Mouse (Mus musculus) embryonic fibroblast, embryonic 13.5 days (primary cell): Measurements from ENCODE around the gene Chrd. TPM values are rescaled to one million over a fixed set of nuclear protein-coding genes. Genes with fewer than 3 reads are reported as not detected.
A peak's percentile ranks its signal among the peaks of the same experiment; 100 is the strongest.

Experiments
- H3K27ac ChIP-seq: 2 replicates; pipeline ENCODE4 v1.5.1; 2012; ENCODE audit warnings: low read length, control low read depth, inconsistent platforms; ENCODE audit not compliant: insufficient read depth
- H3K4me1 ChIP-seq: 2 replicates; pipeline ENCODE4 v1.6.1; 2011; ENCODE audit warnings: low read length; ENCODE audit not compliant: control insufficient read depth, insufficient read depth
- H3K4me3 ChIP-seq: 2 replicates; pipeline ENCODE4 v1.5.1; 2011; ENCODE audit warnings: mild to moderate bottlenecking, control low read depth, low read length; ENCODE audit not compliant: insufficient read depth
- CTCF ChIP-seq: IDR thresholded peaks from 2 replicates; pipeline ENCODE4 v1.5.1; 2011; ENCODE audit warnings: mild to moderate bottlenecking, control low read depth, low read length, moderate library complexity, borderline replicate concordance; ENCODE audit not compliant: insufficient read depth
- POLR2A ChIP-seq: IDR thresholded peaks from 2 replicates; pipeline ENCODE4 v1.6.1; 2011; ENCODE audit warnings: low read depth, mild to moderate bottlenecking, control low read depth, low read length, moderate library complexity
- polyA plus RNA-seq: library from polyadenylated mRNA; stranded (reverse); fragments of >200 nt; gene quantifications from 2 replicates; pipeline ENCODE4 v1.2.4, GENCODE M21; 2011; ENCODE audit warnings: low read depth; ENCODE audit not compliant: missing spikeins, insufficient read length

Gene Chrd
- polyA plus RNA-seq, 1 experiment, result 7.3 TPM

DNA sequence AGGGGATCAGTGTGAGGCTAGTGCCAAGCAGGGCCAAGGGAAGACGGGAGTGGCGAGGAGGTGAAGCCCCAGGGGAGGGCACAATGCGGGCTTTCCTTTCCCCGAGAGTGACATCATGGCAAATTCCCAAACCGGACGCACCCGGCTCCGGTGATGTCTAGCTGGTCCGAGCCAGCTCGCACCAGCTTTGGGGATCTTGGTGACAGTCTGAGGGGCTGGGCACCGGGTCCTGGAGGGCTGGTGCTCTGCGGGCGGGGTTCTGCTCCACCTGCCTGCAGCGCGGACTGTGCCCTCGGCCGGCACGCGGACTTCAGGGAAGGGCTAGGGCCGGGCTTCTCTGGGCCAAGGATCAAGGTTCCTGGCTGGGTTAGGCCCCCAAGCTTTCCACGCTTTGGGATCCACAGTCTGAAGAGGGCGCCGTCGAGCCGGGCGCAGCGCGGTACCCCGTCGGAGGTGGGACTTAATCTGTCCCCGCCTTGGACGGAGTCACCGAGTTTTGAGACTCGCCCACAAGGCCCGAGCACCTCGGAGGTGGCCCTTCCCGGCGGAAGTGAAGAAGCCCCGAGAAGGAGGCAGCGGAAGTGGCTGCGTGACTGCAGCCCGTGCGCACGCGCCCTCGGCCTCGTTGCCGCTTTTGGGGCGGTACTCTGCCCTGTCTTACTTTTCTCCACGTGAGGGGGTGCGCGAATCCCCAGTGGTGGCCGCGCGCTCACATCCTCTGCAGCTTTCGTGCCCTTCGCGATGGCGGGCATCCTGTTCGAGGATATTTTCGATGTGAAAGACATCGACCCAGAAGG lies 15.5 kb upstream of the Chrd start, which contains the start of the genes Polr2h and Clcn2:
Gene Polr2h, plus strand, starts transcription at position 485 of the 797 bp plus-strand sequence.
Gene Clcn2, minus strand, starts transcription at position 566 of the 797 bp plus-strand sequence.
- peak within 1 kb of the TSS; percentile 90 for H3K27ac ChIP-seq
- H3K4me1 ChIP-seq, result peaks cover 3% of the 10 kb centered on the region; the same call in 1 of the 2 replicates
- TF ChIP-seq CTCF, result peak; percentile 53
- peak; percentile 79 for TF ChIP-seq POLR2A
- peak within 1 kb of the TSS; percentile 97 for H3K4me3 ChIP-seq

DNA sequence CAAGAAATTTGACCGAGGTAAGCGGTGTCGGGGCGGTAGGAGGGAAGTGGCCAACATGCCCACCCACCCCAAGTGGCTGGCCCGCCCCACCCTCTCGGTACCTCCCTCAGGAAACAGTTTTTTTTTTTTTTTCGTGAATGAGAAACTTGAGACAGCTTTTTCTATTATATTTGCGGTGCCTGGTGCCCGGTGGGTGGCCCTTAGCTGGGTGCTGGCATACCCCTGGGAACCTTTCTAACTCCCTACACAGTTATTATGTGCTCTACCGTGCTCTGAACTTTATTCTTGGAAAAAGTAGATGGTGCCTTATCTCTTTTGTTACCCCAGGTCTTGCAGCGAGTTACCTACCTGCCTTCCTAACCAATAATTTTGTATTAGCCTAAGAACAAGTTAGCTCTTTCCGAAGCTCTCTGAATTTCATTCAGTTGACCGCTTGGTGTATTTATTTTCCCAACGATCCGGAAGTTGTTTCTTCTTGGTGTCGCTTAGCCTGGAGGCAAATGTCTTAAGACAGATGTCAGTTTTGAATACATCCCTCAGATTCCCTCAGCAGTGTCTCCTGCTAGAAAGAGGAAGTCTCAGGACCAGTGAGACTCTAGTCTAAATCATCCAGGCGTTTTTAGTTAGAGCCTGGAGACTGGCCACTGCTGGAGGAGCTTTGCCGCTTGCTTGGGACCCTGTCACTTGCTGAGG lies 14.8 kb upstream of the Chrd start:
- TF ChIP-seq POLR2A, result no peak
- TF ChIP-seq CTCF, result no peak
- Histone ChIP-seq H3K27ac (peak overlapping the region; percentile 90), H3K4me1 (peaks cover 3% of the 10 kb centered on the region; the same call in 1 of the 2 replicates), H3K4me3 (peak overlapping the region; percentile 97)

DNA sequence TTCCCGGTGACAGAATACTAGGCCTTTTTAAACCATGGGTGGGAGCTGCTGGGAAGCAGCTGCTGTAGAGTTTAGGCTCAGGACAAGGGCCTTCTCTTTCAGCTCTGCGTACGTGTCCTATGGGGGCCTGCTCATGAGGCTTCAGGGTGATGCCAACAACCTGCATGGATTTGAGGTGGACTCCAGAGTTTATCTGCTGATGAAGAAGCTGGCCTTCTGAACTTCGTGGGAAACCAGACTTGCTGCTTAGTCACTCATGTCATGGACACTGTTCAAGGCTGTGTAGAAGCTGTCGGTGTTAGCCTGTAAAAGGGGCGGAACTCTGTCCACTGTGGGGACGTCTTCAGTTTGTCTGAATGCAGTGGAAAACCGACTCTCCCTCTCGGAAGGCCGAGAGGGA lies 11.1 kb upstream of the Chrd start:
- Histone ChIP-seq H3K27ac (no peak overlapping the region), H3K4me1 (peaks cover 4% of the 10 kb centered on the region), H3K4me3 (no peak overlapping the region)
- TF ChIP-seq POLR2A, result no peak
- no peak for TF ChIP-seq CTCF

DNA sequence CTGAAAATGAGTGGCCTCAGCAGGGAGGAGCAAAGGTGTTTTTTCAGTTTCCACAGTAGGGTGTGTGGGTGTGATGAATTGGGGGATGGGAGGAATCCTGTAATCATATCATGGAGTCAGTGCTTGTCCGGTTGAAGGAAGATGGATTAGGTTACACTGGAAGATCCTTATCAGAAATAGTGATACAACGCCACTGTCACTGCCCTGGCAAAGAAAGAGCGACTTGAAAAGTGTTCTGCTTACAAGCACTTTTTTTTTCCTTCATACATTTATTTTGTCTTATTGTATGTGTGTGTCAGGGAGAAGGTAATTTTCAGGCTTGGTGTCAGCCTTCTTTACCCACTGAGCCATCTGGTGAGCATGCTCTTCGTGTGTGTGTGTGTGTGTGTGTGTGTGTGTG lies 10.2 kb upstream of the Chrd start:
- H3K27ac ChIP-seq, result no peak overlapping the region
- TF ChIP-seq CTCF (no peak), POLR2A (no peak)
- peaks cover 4% of the 10 kb centered on the region for H3K4me1 ChIP-seq
- H3K4me3 ChIP-seq, result no peak overlapping the region

DNA sequence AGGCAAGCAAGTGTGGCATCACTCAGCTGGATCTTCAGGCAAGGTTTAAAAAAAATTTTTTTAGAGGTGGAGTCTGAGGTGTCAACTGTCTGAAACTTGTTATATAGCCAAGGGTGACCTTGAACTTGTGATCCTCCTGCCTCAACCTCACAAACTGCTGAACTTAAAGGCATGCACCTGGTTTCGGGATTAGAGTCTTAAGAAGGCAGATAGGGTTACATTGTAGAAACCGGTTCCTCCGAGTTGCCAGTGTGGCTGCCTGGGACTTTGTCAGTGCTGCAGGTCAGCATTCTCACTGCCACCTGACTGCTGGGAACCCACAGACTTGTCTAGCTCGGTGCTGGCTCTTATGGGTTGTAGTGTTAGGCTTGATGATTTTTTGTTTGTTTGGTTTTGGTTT lies 9.7 kb upstream of the Chrd start:
- TF ChIP-seq POLR2A (no peak), CTCF (no peak)
- no peak overlapping the region for H3K4me3 ChIP-seq
- peaks cover 4% of the 10 kb centered on the region for H3K4me1 ChIP-seq
- no peak overlapping the region for H3K27ac ChIP-seq

DNA sequence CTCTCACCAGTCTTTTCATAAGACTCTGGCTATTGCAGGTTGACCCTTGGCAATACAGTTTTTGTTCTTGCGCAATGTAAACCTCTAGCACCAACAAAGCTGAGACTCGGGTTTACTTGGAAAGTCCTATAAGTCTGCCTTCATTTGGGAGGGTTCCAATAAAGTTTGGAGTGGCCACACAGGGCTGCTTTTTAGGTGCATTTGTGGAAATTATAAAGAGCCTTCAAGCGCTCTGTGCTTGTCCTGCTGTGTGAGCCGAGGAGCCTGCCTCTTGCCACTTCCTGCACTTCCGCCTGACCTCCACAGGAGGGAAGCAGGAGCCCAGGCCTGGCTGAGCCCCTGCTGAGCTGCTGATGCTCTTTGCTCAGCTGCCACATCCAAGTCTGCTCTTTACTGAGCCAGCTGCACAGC lies 8.6 kb upstream of the Chrd start:
- TF ChIP-seq CTCF (peak; percentile 88), POLR2A (no peak)
- H3K27ac ChIP-seq, result no peak overlapping the region
- no peak overlapping the region for H3K4me3 ChIP-seq
- peaks cover 4% of the 10 kb centered on the region for H3K4me1 ChIP-seq

DNA sequence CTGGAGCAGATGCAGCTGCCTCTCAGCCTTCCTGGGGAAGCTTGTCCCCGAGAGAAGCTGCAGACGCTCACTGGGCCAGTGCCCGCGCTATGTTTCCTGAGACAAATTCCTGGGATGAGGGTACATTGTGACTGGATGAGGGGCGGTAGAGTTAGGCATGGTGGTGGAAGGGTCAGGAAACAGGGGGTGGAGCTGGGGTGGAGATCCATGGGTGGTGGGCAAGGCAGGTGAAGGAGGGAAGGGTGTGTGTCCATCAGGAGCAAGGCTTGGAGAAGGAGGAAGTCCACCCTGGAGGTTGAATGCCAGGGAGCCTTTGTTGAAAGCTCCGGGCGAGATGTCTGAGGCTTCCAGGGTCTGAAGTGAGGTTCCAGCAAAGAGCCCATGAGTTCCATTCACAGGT lies 7.6 kb upstream of the Chrd start:
- peaks cover 4% of the 10 kb centered on the region for H3K4me1 ChIP-seq
- H3K4me3 ChIP-seq, result no peak overlapping the region
- TF ChIP-seq CTCF (no peak), POLR2A (no peak)
- H3K27ac ChIP-seq, result no peak overlapping the region

DNA sequence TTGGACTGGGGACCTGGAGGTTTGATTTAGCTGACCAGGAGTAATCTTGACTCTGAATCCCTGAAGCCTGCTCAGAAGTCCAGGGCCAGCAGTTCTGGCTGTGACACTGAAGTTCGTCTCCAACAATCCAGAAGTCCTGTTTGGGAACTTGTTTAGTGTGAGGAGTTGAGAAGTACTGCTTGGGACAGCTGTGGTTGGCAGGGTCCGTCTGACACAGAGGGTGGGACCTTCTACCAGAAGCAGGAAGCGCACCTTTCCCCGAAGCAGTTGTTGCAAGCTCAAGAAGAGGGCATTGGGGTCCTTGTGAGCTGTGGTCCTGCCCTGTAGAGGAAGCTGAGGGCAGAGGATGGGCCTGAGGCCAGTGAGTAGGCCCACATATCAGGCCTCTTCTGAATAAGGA lies 7.2 kb upstream of the Chrd start:
- no peak overlapping the region for H3K4me3 ChIP-seq
- peaks cover 4% of the 10 kb centered on the region for H3K4me1 ChIP-seq
- TF ChIP-seq POLR2A (no peak), CTCF (no peak)
- H3K27ac ChIP-seq, result peak overlapping the region; percentile 29; the same call in 1 of the 2 replicates

DNA sequence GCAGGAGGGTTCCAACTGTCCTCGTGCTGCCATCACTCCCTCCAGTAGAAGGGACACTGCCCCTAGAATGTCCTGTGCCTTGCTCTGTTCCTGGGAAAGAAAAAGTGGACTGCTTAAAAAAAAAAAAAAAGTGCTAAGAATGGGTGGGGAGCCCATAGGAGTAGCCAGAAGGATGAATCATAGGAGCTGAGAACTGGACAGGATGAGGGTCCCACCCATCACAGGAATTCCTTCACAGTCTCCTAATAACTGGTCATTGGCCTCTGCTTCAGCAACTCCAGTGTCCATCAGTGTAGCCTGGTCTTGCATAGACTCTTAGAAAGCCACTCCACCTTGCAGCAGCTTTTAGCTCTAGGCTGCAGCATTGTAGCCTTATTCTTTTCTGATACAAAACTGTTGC lies 6.5 kb upstream of the Chrd start:
- Histone ChIP-seq H3K4me1 (peaks cover 4% of the 10 kb centered on the region), H3K27ac (peak overlapping the region; percentile 51; the same call in 1 of the 2 replicates), H3K4me3 (no peak overlapping the region)
- TF ChIP-seq POLR2A (no peak), CTCF (no peak)

DNA sequence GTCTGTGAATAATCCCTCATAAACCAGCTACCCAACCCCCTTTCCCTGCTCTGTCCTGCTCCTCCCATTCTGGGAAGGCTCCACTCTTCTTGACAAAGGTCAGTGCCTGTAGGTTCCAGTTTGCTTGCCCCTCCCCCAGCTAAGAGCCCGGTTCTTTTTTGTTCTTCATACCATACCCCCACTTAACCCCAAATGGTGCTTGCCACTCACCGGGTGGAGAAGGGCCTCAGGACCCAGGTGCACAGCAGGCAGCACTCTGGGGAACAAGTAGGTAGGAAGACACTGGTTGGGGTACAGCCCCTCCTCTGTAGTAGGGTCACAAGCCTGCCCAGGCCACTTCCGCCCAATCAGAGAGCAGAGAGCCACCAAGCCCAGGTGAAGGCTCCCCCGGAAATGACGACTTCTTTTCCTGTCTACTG lies 2.6 kb upstream of the Chrd start:
- TF ChIP-seq POLR2A (no peak), CTCF (no peak)

More for the DNA sequence above, 2.6 kb upstream of the Chrd start:
- H3K4me3 ChIP-seq, result no peak overlapping the region
- H3K27ac ChIP-seq, result no peak overlapping the region
- H3K4me1 ChIP-seq, result peaks cover 4% of the 10 kb centered on the region
